Mouse (Mus musculus) hindbrain, postnatal 0 days (tissue): ENCODE data around the gene Xrcc5. TPM values are rescaled to one million over a fixed set of nuclear protein-coding genes. Genes with fewer than 3 reads are reported as not detected.
A peak's percentile ranks its signal among the peaks of the same experiment; 100 is the strongest.

Experiments
- ATAC-seq: fragments of 200-750 bp; cut with Nextera tagmentation; 2 replicates; pipeline ENCODE4 v1.8.0; 2017; ENCODE audit warnings: mild to moderate bottlenecking, moderate TSS enrichment, moderate library complexity
- DNase-seq: peaks from one replicate; pipeline ENCODE4 v3.0.0-alpha.2; 2015; ENCODE audit warnings: low spot score
- H3K27ac ChIP-seq: fragments of 300-500 bp; sonication (generic); 2 replicates; pipeline ENCODE4 v1.5.1; 2014; ENCODE audit warnings: mild to moderate bottlenecking
- H3K27me3 ChIP-seq: fragments of 300-500 bp; sonication (generic); 2 replicates; pipeline ENCODE4 v1.6.1; 2014; ENCODE audit warnings: low read length, mixed read lengths; ENCODE audit not compliant: insufficient read depth
- H3K36me3 ChIP-seq: fragments of 300-500 bp; sonication (generic); 2 replicates; pipeline ENCODE4 v1.6.1; 2014; ENCODE audit warnings: low read length, mixed read lengths; ENCODE audit not compliant: insufficient read depth
- H3K4me1 ChIP-seq: fragments of 300-500 bp; sonication (generic); 2 replicates; pipeline ENCODE4 v1.6.1; 2014; ENCODE audit warnings: antibody characterized with exemption, low read length, mixed read lengths; ENCODE audit not compliant: insufficient read depth
- H3K4me2 ChIP-seq: fragments of 300-500 bp; sonication (generic); 2 replicates; pipeline ENCODE4 v1.6.1; 2014; ENCODE audit warnings: low read depth, mild to moderate bottlenecking, low read length, moderate library complexity, mixed read lengths
- H3K4me3 ChIP-seq: fragments of 300-500 bp; sonication (generic); 2 replicates; pipeline ENCODE4 v1.5.1; 2014; ENCODE audit warnings: low read length
- H3K9ac ChIP-seq: fragments of 300-500 bp; sonication (generic); replicated peaks from 2 replicates; pipeline ENCODE4 v1.6.1; 2014; ENCODE audit warnings: mild to moderate bottlenecking, low read length, moderate library complexity, mixed read lengths
- H3K9me3 ChIP-seq: fragments of 300-500 bp; sonication (generic); 2 replicates; pipeline ENCODE4 v1.6.1; 2016; ENCODE audit warnings: low read length, mixed read lengths
- CTCF ChIP-seq: IDR thresholded peaks from 2 replicates; pipeline ENCODE4 v1.5.1; 2016; ENCODE audit warnings: antibody characterized with exemption, control low read depth, low read depth
- WGBS: fragments of 180-500 bp; shearing (Covaris S2); extraction: QIAGEN DNeasy Blood & Tissue Kit; methylation state at CpG from one replicate; pipeline ENCODE4 v1.1.7; 2014; 5-methylcytosine and 5-hydroxymethylcytosine counted together
- polyA plus RNA-seq: library from polyadenylated mRNA; unstranded; fragments of >200 nt; fragmentation: Nextera tagmentation; extraction: Ambion mirVana; gene quantifications from 2 replicates; pipeline ENCODE4 v1.2.1, GENCODE M21; 2015
- total RNA-seq: library from RNA; depleted of rRNA; stranded (reverse); fragments of >200 nt; gene quantifications from 2 replicates; pipeline ENCODE4 v1.2.3, GENCODE M21; 2014; rRNA removed

Xrcc5 gene
- total and polyA plus RNA-seq, 2 experiments from 2014 or later: 9.0 to 15.7 TPM

- no peaks in the 10 kb centered on the region for H3K27me3 ChIP-seq
- no peaks in the 10 kb centered on the region for H3K4me1 ChIP-seq
- no peak for DNase-seq
- H3K4me3 ChIP-seq: no peak overlapping the region
- no peaks in the 10 kb centered on the region for H3K36me3 ChIP-seq
- no peaks in the 10 kb centered on the region for H3K9me3 ChIP-seq
- H3K27ac ChIP-seq: no peak overlapping the region
- H3K4me2 ChIP-seq: no peak overlapping the region
- WGBS: 89% methylated on average over 7 of the region's 7 CpGs
- ATAC-seq: 0 out of 2 replicates have a peak, but pooled peaks have one; percentile 18
- H3K9ac ChIP-seq: no peak overlapping the region
- no peak for TF ChIP-seq CTCF
These were observed 122.0 kb downstream of the Xrcc5 start for GRCm38 (mm10) chr1:72429107-72429807.

- H3K4me3 ChIP-seq: no peak overlapping the region
- H3K27me3 ChIP-seq: no peaks in the 10 kb centered on the region
- H3K9me3 ChIP-seq: no peaks in the 10 kb centered on the region
- 100% methylated on average over 1 of the region's 1 CpGs for WGBS
- H3K27ac ChIP-seq: no peak overlapping the region
- DNase-seq (no peak), ATAC-seq (no peak)
- H3K36me3 ChIP-seq: no peaks in the 10 kb centered on the region
- no peak overlapping the region for H3K4me2 ChIP-seq
- H3K4me1 ChIP-seq: no peaks in the 10 kb centered on the region
- H3K9ac ChIP-seq: no peak overlapping the region
- TF ChIP-seq CTCF: no peak
These were observed 125.4 kb downstream of the Xrcc5 start for GRCm38 (mm10) chr1:72432579-72432978.

GRCm38 (mm10) chr1:72434510-72434909, 127.3 kb downstream of the Xrcc5 start:
- Histone ChIP-seq H3K27ac (no peak overlapping the region), H3K4me2 (no peak overlapping the region), H3K9ac (no peak overlapping the region), H3K4me1 (no peaks in the 10 kb centered on the region; the same call in 1 of the 2 replicates), H3K4me3 (no peak overlapping the region), H3K27me3 (no peaks in the 10 kb centered on the region), H3K9me3 (no peaks in the 10 kb centered on the region), H3K36me3 (no peaks in the 10 kb centered on the region)
- 48% methylated on average over 3 of the region's 3 CpGs for WGBS
- DNase-seq: no peak
- no peak for ATAC-seq
- no peak for TF ChIP-seq CTCF

DNA sequence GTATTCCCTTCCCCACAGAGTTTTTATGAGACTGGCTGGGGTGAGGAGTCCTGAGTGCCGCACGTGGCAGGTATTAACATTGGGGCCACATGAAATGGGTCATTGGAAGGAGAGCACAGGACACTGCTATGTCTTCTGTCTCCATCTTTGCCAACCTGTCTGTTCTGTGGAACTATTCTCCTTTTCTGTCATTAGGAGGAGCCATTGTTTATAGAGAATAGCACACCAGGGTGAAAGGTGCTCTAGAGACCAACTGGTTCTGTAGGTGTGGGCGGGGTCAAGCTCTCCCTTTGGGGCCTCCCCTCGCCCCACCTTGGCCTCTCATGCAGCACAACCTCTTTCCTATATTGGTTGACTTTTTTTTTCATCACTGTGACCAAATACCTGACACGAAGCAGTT, 129.7 kb downstream of the Xrcc5 start:
- no peak overlapping the region for H3K27ac ChIP-seq
- no peaks in the 10 kb centered on the region for H3K27me3 ChIP-seq
- DNase-seq (no peak), ATAC-seq (no peak)
- TF ChIP-seq CTCF: no peak
- no peak overlapping the region for H3K4me2 ChIP-seq
- H3K4me1 ChIP-seq: no peaks in the 10 kb centered on the region; the same call in 1 of the 2 replicates
- WGBS: 75% methylated on average over 5 of the region's 5 CpGs
- no peak overlapping the region for H3K9ac ChIP-seq
- no peaks in the 10 kb centered on the region for H3K9me3 ChIP-seq
- H3K36me3 ChIP-seq: no peaks in the 10 kb centered on the region
- H3K4me3 ChIP-seq: no peak overlapping the region

GRCm38 (mm10) chr1:72439146-72439545, 131.9 kb downstream of the Xrcc5 start:
- Histone ChIP-seq H3K4me2 (no peak overlapping the region), H3K27me3 (no peaks in the 10 kb centered on the region), H3K4me3 (no peak overlapping the region), H3K27ac (no peak overlapping the region), H3K9me3 (no peaks in the 10 kb centered on the region), H3K4me1 (no peaks in the 10 kb centered on the region; the same call in 1 of the 2 replicates), H3K9ac (no peak overlapping the region), H3K36me3 (no peaks in the 10 kb centered on the region)
- peak; percentile 78 for ATAC-seq
- 48% methylated on average over 8 of the region's 8 CpGs for WGBS
- peak; percentile 33 for DNase-seq
- TF ChIP-seq CTCF: no peak

DNA sequence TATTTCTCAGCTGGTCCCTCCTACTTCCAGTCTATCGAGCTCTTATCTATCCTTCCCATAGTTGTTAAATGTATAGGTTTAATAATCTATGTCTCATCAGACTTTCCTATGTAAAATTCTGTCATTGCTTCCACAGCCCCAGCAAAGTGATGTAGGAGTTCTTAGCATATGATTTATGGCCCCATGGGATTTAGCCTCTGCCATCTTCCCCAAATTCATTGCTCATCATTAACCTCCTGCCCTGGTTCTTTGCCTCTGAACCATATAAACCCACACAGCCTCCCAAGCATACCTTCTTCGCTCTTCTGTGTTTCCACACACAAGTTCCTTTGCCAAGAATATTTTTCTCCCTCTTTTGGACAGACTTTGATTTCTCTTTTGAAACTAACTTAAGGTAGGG, 135.5 kb downstream of the Xrcc5 start:
- no peaks in the 10 kb centered on the region for H3K27me3 ChIP-seq
- ATAC-seq (no peak), DNase-seq (no peak)
- no peak overlapping the region for H3K4me2 ChIP-seq
- 91% methylated on average over 2 of the region's 2 CpGs for WGBS
- no peak overlapping the region for H3K9ac ChIP-seq
- H3K9me3 ChIP-seq: no peaks in the 10 kb centered on the region
- no peak for TF ChIP-seq CTCF
- H3K36me3 ChIP-seq: peaks cover 5% of the 10 kb centered on the region; the same call in 1 of the 2 replicates
- no peak overlapping the region for H3K4me3 ChIP-seq
- no peak overlapping the region for H3K27ac ChIP-seq
- no peaks in the 10 kb centered on the region; the same call in 1 of the 2 replicates for H3K4me1 ChIP-seq

Other genes starting within 250 kb of the Xrcc5 start
- gene Mreg, start 95.1 kb upstream of the Xrcc5 start, total RNA-seq: 2.1 and 2.7 TPM in 2 replicates
- gene Mreg, start 95.1 kb upstream of the Xrcc5 start, polyA plus RNA-seq: 3.9 and 4.4 TPM in 2 replicates
- gene Pecr, start 23.1 kb upstream of the Xrcc5 start, total RNA-seq: 1.8 and 3.8 TPM in 2 replicates
- 13.5 and 14.4 TPM in 2 replicates for gene Pecr, start 23.1 kb upstream of the Xrcc5 start, polyA plus RNA-seq
- gene Tmem169, start 23.1 kb upstream of the Xrcc5 start, total RNA-seq: 25.3 and 37.2 TPM in 2 replicates
- 32.7 and 37.0 TPM in 2 replicates for gene Tmem169, start 23.1 kb upstream of the Xrcc5 start, polyA plus RNA-seq
- 34.6 and 34.9 TPM in 2 replicates for gene March4, start 229.5 kb downstream of the Xrcc5 start, total RNA-seq
- 6.6 and 7.5 TPM in 2 replicates for gene March4, start 229.5 kb downstream of the Xrcc5 start, polyA plus RNA-seq